Mouse (Mus musculus): ENCODE measurements around the gene Vmn1r111.
"Not testable (repeated sequence)": the region's sequence is repeated elsewhere in the genome, so short reads cannot be mapped to it uniquely, and the experiment has no call there.

Vmn1r111 gene

GRCm38 (mm10) chr7:20703116-20703515, at the start of gene Vmn1r111:
Gene Vmn1r111, minus strand, starts transcription at chr7:20703216.
- DNase-seq (ENCODE audit: low read depth, low spot score), result not testable (repeated sequence)

DNA sequence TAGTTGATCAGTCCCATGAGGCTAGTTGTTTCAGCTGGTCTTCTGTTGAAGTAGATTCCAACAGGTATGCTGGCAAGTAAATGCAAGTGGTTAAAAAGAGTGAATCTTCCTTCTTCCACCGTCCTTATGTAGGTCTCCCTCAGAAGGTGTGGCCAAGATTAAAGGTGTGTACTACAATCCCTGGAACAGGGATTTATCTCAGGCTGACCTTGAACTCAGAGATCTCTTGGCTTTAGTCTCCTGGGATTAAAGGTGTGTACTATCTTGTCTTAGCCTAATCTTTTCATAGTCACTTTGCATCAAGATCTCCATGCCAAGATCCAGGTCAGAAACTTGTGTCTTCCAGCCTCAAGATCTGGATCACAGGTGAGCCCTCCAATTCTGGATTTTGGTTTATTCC, 27.5 kb upstream of the Vmn1r111 start, which contains the start of gene Gm10668:
Gm10668 (minus strand) TSS at position 101 of the 400 bp plus-strand sequence.
- DNase-seq (ENCODE audit: low read depth, low spot score), result not testable (repeated sequence)

DNA sequence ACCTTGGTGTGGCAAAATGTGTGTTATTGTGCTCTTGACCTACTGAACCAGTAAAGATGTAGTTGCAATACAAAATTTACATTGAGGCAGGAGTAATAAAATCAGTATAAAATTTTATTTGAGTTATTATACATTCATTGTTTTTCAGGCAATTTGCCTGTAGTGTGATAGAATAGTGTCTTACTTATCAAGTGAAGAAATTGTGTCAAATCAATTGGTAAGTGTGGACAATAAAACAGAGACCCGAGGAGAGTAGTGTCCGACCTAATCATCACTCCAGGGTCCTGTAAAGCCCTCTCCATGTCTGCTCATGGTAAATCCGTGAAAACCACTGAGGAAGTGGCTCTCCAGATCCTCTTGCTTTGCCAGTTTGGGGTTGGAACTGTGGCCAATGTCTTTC, 34.4 kb downstream of the Vmn1r111 start, which contains the start of gene Vmn1r107:
Vmn1r107 (plus strand) TSS at position 301 of the 400 bp plus-strand sequence.
- not testable (repeated sequence) for DNase-seq (ENCODE audit: low read depth, low spot score)
